Mouse (Mus musculus) CD4-positive naive resting alpha-beta T cell, adult 76 days (primary cell): ENCODE results near the gene Pidd1. TPM values are rescaled to one million over a fixed set of nuclear protein-coding genes. Genes with fewer than 3 reads are reported as not detected.

Experiments used
- total RNA-seq: library from RNA; stranded (reverse); gene quantifications from one replicate; pipeline ENCODE4 v1.2.4, GENCODE M21; 2023

Gene Pidd1
- 4.1 TPM for total RNA-seq

DNA sequence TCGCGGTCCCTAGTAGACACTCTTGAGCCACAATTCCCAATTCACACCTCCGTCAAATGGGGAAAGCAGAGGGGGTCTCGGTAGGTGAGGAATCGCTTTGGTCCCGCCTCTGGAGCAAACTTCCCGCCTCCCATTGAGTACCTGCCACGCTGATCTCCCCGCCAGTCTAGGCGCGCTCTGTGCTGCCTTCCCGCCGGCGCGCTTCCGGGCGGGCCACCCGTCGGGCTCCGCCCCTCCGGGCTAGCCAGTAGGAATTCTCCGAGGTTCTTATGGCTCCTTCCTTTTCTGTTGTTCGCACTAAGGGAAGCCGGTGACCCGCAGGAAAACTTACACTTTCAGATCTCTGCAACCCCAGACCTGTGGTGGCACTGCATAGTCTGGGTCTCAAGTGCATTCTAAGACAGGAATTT lies at the start of gene Pidd1:
TSS of gene Pidd1 (minus strand) at position 198 of the 410 bp plus-strand sequence.

DNA sequence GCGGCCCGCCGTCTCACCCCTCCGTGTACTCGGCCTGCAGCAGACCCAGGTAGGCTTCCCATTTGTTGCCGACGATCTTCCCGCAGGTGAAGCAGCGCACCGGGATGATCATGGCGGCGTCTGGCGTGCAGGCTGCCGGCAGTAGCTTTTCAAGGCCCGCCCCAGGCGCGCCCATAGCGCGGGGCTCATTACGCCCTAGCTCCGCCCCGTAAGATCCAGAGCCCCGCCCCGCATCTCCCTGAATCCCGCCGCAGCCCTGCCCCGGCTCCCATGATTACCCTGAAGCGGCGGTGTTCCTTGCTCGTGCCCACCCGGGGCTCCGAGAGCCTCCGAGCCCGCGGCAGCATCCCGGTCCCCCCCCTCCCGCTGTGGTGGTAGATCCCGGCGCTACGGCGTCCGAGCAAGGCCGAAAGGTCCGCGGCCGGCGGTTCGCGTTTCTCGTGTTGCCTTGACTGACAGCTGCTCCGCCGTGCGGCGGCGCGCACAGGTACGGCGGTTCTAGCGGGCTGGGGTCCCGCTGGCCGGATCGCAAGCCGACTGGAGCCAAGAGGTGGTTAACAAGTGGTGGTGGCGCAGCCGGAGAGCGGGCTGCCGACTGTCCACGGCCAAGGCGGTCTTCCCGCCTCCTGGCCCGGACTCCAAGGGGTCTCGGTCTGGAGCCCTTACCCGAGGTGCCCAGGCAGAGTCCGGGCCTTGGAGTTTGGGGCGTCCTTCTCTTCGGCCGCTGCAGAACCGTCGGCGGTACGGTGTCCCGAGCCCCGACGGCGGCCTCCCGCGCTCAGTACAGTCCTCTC lies 31.4 kb upstream of the Pidd1 start, which contains the start of the genes Polr2l and Tspan4:
TSS of gene Polr2l (minus strand) at position 122 of the 794 bp plus-strand sequence.
TSS of gene Tspan4 (plus strand) at position 230 of the 794 bp plus-strand sequence.

DNA sequence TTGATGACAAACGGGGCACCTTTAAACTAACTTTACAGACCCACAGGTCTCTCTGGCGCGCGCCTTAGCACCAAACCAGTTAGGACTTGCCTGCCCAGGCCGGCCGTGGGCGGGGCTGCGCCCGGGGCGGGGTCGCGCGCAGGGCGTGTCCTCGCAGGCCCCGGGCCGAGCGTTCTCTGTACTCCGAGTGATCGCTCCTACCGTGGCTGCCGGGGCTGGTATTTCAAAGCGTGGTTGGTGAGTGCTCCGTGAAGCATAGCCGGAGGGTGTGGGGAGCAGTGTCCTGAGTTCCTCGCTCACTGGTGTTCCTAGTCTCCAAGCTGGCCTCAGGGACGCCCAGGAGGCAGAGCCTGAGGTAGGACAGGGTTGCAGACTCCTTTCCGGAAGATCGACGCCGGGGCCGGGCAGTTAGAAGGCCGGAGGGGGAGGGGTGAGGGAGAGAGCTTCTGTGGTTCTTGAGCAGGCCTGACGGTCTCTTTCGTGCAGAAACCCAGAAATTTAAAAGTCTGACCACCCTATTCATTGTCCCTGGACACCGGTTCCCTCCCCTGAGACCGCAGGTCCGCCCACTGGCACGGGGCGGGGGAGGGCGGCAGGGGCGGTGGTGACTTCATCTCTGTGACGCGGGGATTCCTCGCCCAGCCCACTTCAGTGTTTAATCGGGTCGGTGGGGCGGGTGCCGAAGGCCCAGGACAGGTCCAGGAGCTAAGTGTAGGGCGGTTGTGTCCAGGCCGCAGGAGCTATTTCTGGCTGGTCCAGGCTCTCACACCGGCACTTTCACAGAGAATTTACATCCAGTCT lies 23.6 kb upstream of the Pidd1 start, which contains the start of gene Cd151:
TSS of gene Cd151 (plus strand) at position 163 of the 801 bp plus-strand sequence.

DNA sequence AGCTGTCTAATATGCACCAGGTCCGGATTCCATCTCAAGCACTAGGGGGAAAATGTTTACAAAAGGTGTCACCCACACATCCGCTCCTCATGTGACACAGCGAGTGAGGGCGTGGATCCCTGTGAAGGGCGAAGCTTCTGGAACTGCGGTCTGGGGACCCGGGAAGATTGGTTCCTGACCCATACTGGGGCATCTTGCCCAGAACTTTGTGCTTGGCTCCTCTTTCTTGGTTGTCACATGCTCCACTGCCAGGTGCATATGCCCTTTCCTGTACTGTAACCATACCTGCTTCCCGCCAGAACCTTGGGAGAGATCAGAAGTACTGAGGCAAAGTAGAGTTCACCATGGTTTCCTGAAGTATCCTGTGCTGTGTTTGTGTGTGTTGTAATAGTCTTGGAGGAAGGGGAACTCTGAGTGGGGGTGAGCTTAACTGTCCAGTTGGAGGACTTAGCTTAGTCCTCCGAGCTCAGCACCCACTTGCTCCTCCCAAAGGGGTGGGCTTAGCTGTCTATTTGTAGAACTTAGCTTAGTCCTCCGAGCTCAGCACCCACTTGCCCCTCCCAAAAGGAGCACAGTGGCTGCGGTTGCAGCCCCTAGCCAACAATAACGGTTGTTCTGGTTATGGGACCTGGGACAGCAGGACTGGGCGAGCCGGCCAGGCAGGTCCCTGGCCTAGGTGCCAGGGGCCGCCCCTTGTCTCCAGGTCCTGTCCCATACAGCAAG lies 16.7 kb upstream of the Pidd1 start, which contains the start of gene Cracr2b:
TSS of gene Cracr2b (plus strand) at position 704 of the 723 bp plus-strand sequence.

DNA sequence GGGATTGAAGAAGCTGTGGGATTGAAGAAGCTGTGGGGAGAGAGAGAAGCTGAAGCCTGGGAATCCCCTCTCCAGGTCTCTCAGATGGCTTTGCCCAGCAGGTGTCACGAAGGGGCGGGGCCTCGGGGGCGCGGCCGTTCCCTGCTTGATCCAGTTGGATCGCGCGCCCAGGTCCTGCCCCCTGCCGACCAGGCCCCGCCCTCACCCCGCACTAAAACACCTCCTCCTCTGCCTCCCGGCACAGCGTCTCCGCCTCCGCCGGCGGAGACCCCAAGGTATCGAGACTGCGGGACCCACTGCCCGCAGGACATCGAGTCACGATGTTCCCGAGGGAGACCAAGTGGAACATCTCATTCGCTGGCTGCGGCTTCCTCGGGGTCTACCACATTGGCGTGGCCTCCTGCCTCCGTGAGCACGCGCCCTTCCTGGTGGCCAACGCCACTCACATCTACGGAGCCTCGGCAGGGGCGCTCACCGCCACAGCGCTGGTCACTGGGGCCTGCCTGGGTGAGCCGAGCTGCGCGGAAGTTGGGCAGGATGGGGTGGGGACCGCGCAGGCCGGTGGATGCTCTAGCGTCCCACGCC lies 11.2 kb upstream of the Pidd1 start, which contains the start of gene Pnpla2:
TSS of gene Pnpla2 (plus strand) at position 232 of the 585 bp plus-strand sequence.

DNA sequence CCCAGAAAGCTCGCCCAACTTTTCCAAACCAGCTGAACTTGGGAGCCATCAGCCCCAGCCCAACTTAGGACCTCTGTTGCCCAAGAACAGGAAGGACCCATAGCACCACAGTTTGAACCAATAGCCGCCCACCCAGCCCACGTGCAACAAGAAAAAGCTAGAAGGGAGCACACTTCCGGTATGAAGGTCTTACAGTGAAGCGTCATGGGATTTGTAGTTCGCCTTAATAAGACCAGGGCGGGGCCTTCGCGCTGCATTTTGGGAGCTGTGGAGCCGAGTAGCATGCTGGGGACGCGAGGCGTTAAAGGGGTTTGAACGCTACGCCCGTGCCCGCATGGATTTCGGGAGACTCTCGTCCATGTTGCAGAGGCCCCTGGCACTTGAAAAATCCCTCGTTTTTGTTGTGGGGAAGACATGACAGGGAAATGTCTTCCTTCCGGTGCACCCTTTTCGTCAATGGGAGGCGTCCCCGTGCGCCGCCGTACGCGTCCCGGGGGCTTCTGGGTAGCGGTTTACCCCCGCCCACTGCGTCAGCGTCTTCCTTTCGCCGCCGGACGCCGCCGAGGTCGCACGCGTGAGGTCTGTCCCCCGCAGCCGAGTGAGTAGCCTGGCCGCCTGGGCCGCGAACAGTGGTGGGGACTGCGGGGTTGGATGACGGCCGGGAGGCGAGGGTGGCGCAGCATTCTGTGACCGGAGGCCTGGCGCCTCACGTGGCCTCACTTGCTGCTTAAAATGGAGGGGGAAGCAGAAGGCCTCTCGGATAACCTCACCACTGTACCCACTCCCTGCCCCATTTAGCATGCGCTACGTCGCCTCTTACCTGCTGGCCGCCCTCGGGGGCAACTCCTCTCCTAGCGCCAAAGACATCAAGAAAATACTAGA lies 3.5 kb upstream of the Pidd1 start, which contains the start of gene Rplp2:
TSS of gene Rplp2 (plus strand) at position 261 of the 882 bp plus-strand sequence.

DNA sequence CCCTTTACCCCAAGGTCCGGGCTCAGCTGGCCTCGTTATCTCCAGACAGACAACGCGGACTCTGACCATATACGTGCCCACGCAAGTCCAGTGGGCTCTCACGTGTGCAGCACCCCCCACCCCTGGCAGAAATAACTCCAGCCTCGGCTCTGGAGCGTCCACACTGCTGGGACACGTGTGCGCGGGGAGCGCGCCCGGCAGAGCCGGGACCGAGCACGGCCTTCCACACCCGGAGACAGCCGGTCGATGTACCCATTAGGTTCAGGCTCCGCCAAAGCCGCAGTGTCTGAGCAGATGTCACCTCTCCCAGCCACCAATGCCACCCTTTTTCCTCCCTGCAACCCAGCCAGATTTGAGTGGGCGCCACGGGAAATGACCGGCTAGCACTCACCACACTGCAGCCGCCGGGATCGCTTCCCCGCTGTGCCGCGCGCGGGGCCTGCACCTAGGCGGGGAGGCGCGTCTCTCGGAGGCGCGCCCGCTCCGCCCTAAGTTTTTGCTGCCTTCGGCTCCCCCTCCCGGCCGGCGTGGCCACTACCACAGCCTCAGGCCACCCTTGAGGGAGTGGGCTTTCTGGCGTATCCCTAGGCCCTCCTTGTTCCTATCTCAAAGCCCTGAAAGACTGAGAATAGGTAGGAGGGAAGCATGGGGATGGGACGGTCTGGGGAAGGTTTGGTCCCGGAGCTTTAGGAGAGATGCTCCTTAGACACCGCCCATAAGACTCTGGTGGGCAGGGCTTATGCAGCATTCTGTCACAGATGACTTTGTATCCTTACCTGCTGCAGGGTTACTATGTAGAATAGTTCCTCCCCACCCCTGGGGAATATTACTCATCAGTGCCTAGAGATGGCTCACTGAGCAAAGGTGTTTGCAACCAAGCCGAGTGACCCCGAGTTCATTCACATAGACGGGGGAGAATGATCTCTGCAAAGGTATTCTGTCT lies 6.4 kb downstream of the Pidd1 start, which contains the start of gene Slc25a22:
TSS of gene Slc25a22 (minus strand) at position 715 of the 943 bp plus-strand sequence.

DNA sequence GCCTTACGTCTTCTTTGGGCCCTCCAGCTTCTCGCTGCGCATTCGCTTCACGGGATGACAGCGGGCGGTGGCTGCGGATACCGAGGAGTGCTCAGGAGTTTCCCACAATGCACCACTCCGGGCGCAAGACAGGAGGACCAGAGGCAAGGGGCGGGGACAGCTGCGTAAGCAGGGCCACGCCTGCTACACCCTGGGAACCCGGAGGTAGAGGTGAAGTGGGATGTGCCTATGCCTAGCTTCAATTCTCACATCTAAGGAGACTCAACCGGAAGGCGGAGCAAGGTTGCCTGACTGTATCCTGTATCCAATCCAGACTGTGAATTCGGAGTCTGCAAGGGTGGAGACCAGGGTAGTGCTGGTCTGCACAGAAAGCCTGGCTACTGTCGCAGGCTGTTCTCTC lies 14.5 kb downstream of the Pidd1 start, which contains the start of gene Cend1:
TSS of gene Cend1 (minus strand) at position 182 of the 400 bp plus-strand sequence.

DNA sequence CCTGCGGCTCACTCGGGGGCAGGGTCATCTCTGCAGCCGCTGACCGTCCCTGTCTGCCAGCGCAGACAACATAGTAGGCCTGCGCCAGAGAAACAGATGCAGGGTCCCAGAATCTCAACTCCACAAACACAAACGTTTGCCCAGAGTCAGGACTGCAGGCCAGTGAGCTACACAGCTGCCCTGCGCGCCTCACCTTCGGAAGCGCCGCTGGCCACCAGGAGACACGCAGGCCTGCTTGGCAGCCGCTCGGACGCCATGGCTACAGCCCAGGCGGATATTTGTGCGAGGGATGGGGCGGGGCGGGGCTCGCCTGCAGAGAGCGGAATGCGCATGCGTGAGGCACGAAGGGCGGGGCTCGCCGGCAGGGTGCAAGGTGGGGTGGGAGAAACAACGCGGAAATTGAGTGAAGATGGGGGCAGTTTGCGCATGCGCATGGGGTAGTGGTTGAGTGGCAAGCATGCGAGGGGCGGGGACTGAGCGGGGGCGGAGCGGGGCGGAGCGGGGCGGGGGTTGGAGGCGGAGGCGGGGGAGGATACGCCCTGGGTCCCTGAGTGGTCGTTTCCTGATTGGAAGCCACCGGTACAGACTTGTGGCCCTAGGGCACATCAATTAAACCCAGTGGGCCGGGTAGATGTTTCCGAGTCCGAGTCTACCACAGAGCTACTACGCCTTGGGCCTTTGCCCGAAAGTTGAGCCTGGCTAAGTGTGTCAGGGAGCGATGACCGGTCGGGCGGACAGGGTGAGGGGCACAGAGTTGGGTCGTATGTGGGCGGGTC lies 29.8 kb downstream of the Pidd1 start, which contains the start of gene Gatd1:
TSS of gene Gatd1 (minus strand) at position 328 of the 776 bp plus-strand sequence.

DNA sequence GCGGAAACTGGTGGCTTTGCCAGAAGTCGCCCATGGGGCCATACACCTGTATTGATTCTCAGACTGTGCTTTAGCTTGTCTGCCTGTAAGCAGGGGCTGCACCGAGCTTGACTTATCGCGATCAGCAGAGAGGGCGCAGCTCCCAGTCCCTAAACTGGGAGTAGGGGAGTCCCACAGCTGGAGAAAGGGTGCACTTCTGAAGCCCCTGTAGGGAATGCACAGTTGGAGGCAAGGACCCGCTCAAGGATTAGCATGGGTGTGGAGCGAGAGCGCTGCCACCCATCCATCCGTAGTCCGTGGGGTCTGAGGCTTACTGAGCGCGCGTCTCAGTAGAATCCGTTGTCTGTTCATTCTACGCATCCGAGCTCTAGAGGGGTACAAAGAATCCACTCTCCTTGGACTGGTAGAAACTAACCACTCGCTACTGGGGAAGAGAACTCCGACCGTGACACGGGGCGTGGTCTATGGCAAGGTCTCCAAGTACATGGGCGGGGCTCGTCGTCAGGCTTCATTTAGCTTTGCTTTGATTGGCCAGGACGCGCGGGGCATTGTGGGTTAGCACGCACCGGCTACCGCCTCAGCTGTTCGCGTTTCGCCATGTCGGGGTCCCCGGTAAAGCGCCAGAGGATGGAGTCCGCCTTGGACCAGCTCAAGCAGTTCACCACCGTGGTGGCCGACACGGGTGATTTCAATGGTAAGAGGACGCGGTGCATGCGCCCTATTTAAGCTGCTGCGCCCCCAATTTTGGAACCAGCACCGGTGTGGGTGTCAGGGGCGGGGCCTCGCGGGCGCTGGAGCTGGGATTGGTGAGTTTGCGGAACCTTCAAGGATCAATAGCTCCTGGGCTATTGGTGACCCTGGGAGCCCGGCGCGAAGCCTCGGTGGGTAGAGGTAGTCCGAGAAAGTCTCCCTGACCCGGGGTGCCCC lies 51.9 kb downstream of the Pidd1 start, which contains the start of gene Taldo1:
TSS of gene Taldo1 (plus strand) at position 575 of the 927 bp plus-strand sequence.

Other genes with a start within 250 kb of the Pidd1 start
- 2.1 TPM for gene Lrrc56, start 249.9 kb downstream of the Pidd1 start, total RNA-seq
- gene Lmntd2, start 229.9 kb downstream of the Pidd1 start, total RNA-seq = 2.8 TPM
- gene Rassf7, start 228.2 kb downstream of the Pidd1 start, total RNA-seq = 10.6 TPM
- 154 TPM for gene Phrf1, start 215.2 kb downstream of the Pidd1 start, total RNA-seq
- gene Irf7, start 177.5 kb downstream of the Pidd1 start, total RNA-seq = 62.5 TPM
- not detected for gene Cdhr5, start 167.2 kb downstream of the Pidd1 start, total RNA-seq
- gene Sct, start 164.9 kb downstream of the Pidd1 start, total RNA-seq = not detected
- gene Drd4, start 152.0 kb downstream of the Pidd1 start, total RNA-seq = not detected
- gene Deaf1, start 116.3 kb downstream of the Pidd1 start, total RNA-seq = 56.9 TPM
- gene Tmem80, start 116.3 kb downstream of the Pidd1 start, total RNA-seq = 22.6 TPM
- not detected for gene Eps8l2, start 105.1 kb downstream of the Pidd1 start, total RNA-seq
- 88.3 TPM for gene Taldo1, start 51.8 kb downstream of the Pidd1 start, total RNA-seq
- 29.1 TPM for gene Gatd1, start 29.9 kb downstream of the Pidd1 start, total RNA-seq
- not detected for gene Cend1, start 14.5 kb downstream of the Pidd1 start, total RNA-seq
- gene Slc25a22, start 6.1 kb downstream of the Pidd1 start, total RNA-seq = 53.6 TPM
- 3,494 TPM for gene Rplp2, start 3.3 kb upstream of the Pidd1 start, total RNA-seq
- gene Pnpla2, start 11.2 kb upstream of the Pidd1 start, total RNA-seq = 66.5 TPM
- not detected for gene Cracr2b, start 17.1 kb upstream of the Pidd1 start, total RNA-seq
- 14.0 TPM for gene Cd151, start 23.4 kb upstream of the Pidd1 start, total RNA-seq
- 11.6 TPM for gene Polr2l, start 31.1 kb upstream of the Pidd1 start, total RNA-seq
- 2.2 TPM for gene Tspan4, start 31.2 kb upstream of the Pidd1 start, total RNA-seq
- 20.1 TPM for gene Chid1, start 95.8 kb upstream of the Pidd1 start, total RNA-seq
- gene Ap2a2, start 118.1 kb upstream of the Pidd1 start, total RNA-seq = 67.9 TPM
- not detected for gene Muc6, start 211.3 kb upstream of the Pidd1 start, total RNA-seq
- gene Muc2, start 246.3 kb upstream of the Pidd1 start, total RNA-seq = 2.3 TPM